Mouse (Mus musculus) lung, postnatal 0 days (tissue): ENCODE data around the gene Dkc1. TPM values are rescaled to one million over a fixed set of nuclear protein-coding genes. Genes with fewer than 3 reads are reported as not detected.

Experiments
- ATAC-seq: fragments of 200-750 bp; cut with Nextera tagmentation; 2 replicates; pipeline ENCODE4 v1.8.0; 2017; ENCODE audit warnings: moderate library complexity
- DNase-seq: peaks from one replicate; pipeline ENCODE4 v3.0.0-alpha.2; 2016; ENCODE audit warnings: low spot score
- H3K27ac ChIP-seq: fragments of 300-500 bp; sonication (generic); 2 replicates; pipeline ENCODE4 v1.5.1; 2014; ENCODE audit warnings: antibody characterized with exemption, mild to moderate bottlenecking, low read length, mixed read lengths
- H3K27me3 ChIP-seq: fragments of 300-500 bp; sonication (generic); replicated peaks from 2 replicates; pipeline ENCODE4 v1.6.1; 2014; ENCODE audit warnings: low read length, mixed read lengths; ENCODE audit not compliant: insufficient read depth
- H3K36me3 ChIP-seq: fragments of 300-500 bp; sonication (generic); 2 replicates; pipeline ENCODE4 v1.6.1; 2014; ENCODE audit warnings: low read length, mixed read lengths; ENCODE audit not compliant: insufficient read depth
- H3K4me1 ChIP-seq: fragments of 300-500 bp; sonication (generic); 2 replicates; pipeline ENCODE4 v1.6.1; 2014; ENCODE audit warnings: antibody characterized with exemption, low read depth, low read length, mixed read lengths; ENCODE audit not compliant: insufficient read depth
- H3K4me2 ChIP-seq: fragments of 300-500 bp; sonication (generic); replicated peaks from 2 replicates; pipeline ENCODE4 v1.6.1; 2014; ENCODE audit warnings: low read depth, mild to moderate bottlenecking, low read length, moderate library complexity, mixed read lengths
- H3K4me3 ChIP-seq: fragments of 300-500 bp; sonication (generic); 2 replicates; pipeline ENCODE4 v1.5.1; 2014; ENCODE audit warnings: low read depth, low read length
- H3K9ac ChIP-seq: fragments of 300-500 bp; sonication (generic); replicated peaks from 2 replicates; pipeline ENCODE4 v1.6.1; 2014; ENCODE audit warnings: low read depth, mild to moderate bottlenecking
- H3K9me3 ChIP-seq: fragments of 300-500 bp; sonication (generic); 2 replicates; pipeline ENCODE4 v1.6.1; 2016; ENCODE audit warnings: low read length, mixed read lengths
- CTCF ChIP-seq: IDR thresholded peaks from 2 replicates; pipeline ENCODE4 v1.5.1; 2016; ENCODE audit warnings: antibody characterized with exemption, mild to moderate bottlenecking
- EP300 ChIP-seq: IDR thresholded peaks from 2 replicates; pipeline ENCODE4 v1.6.1; 2016; ENCODE audit warnings: antibody characterized with exemption, mild to moderate bottlenecking, control low read depth
- WGBS: fragments of 180-500 bp; shearing (Covaris S2); extraction: QIAGEN DNeasy Blood & Tissue Kit; methylation state at CpG from one replicate; pipeline ENCODE4 v1.1.7; 2014; 5-methylcytosine and 5-hydroxymethylcytosine counted together
- polyA plus RNA-seq: library from polyadenylated mRNA; unstranded; fragments of >200 nt; fragmentation: Nextera tagmentation; extraction: Ambion mirVana; gene quantifications from 2 replicates; pipeline ENCODE4 v1.2.1, GENCODE M21; 2015

The Dkc1 gene
- polyA plus RNA-seq, 1 experiment from 2014 or later, result 28.8 TPM

GRCm38 (mm10) chrX:75115550-75115949 lies 19.9 kb downstream of the Dkc1 start:
- ATAC-seq (no peak), DNase-seq (no peak)
- no peak for TF ChIP-seq EP300
- TF ChIP-seq CTCF, result no peak

GRCm38 (mm10) chrX:75125606-75126005 lies 30.0 kb downstream of the Dkc1 start:
- ATAC-seq, result no peak
- Histone ChIP-seq H3K9ac (no peak overlapping the region), H3K4me1 (no peaks in the 10 kb centered on the region), H3K4me3 (no peak overlapping the region), H3K27ac (no peak overlapping the region), H3K36me3 (no peaks in the 10 kb centered on the region), H3K9me3 (no peaks in the 10 kb centered on the region), H3K4me2 (no peak overlapping the region), H3K27me3 (no peaks in the 10 kb centered on the region)
- TF ChIP-seq EP300 (no peak), CTCF (no peak)
- WGBS, result 84% methylated on average over 3 of the region's 3 CpGs
- no peak for DNase-seq

More at GRCm38 (mm10) chrX:75115550-75115949, 19.9 kb downstream of the Dkc1 start:
- H3K27ac ChIP-seq, result no peak overlapping the region
- no peaks in the 10 kb centered on the region for H3K27me3 ChIP-seq
- H3K4me2 ChIP-seq, result no peak overlapping the region
- H3K4me1 ChIP-seq, result no peaks in the 10 kb centered on the region
- no peaks in the 10 kb centered on the region for H3K9me3 ChIP-seq
- H3K4me3 ChIP-seq, result no peak overlapping the region
- no peak overlapping the region for H3K9ac ChIP-seq
- peaks cover 4% of the 10 kb centered on the region; the same call in 1 of the 2 replicates for H3K36me3 ChIP-seq

GRCm38 (mm10) chrX:75126893-75127292 lies 31.2 kb downstream of the Dkc1 start:
- Histone ChIP-seq H3K4me2 (no peak overlapping the region), H3K9me3 (no peaks in the 10 kb centered on the region), H3K9ac (no peak overlapping the region), H3K27ac (no peak overlapping the region), H3K4me3 (no peak overlapping the region), H3K27me3 (no peaks in the 10 kb centered on the region), H3K36me3 (no peaks in the 10 kb centered on the region), H3K4me1 (no peaks in the 10 kb centered on the region)
- DNase-seq (peak; percentile 11), ATAC-seq (no peak)
- TF ChIP-seq CTCF (no peak), EP300 (no peak)

- Histone ChIP-seq H3K9me3 (no peaks in the 10 kb centered on the region), H3K4me1 (no peaks in the 10 kb centered on the region), H3K4me2 (0 out of 2 replicates have a peak overlapping the region, but pooled peaks have one; percentile 6), H3K9ac (no peak overlapping the region), H3K4me3 (no peak overlapping the region), H3K27me3 (no peaks in the 10 kb centered on the region), H3K36me3 (no peaks in the 10 kb centered on the region), H3K27ac (no peak overlapping the region)
- TF ChIP-seq EP300 (no peak), CTCF (no peak)
- DNase-seq, result peak; percentile 48
- no peak for ATAC-seq
These were observed 32.8 kb downstream of the Dkc1 start for GRCm38 (mm10) chrX:75128333-75128980.

GRCm38 (mm10) chrX:75129474-75129873 lies 33.8 kb downstream of the Dkc1 start:
- Histone ChIP-seq H3K4me2 (0 out of 2 replicates have a peak overlapping the region, but pooled peaks have one; percentile 47), H3K36me3 (no peaks in the 10 kb centered on the region), H3K27ac (no peak overlapping the region), H3K4me1 (no peaks in the 10 kb centered on the region), H3K27me3 (no peaks in the 10 kb centered on the region), H3K9me3 (no peaks in the 10 kb centered on the region), H3K9ac (no peak overlapping the region), H3K4me3 (no peak overlapping the region)
- ATAC-seq, result no peak
- WGBS, result 36% methylated on average over 2 of the region's 2 CpGs
- DNase-seq, result no peak
- no peak for TF ChIP-seq EP300
- TF ChIP-seq CTCF, result no peak

GRCm38 (mm10) chrX:75130467-75131160 lies 35.0 kb downstream of the Dkc1 start, which contains the start of gene Mpp1:
Gene Mpp1 (minus strand): TSS chrX:75131016.
- Histone ChIP-seq H3K27me3 (no peaks in the 10 kb centered on the region), H3K9me3 (no peaks in the 10 kb centered on the region), H3K4me3 (peak within 1 kb of the TSS; percentile 56), H3K4me1 (no peaks in the 10 kb centered on the region), H3K4me2 (peak within 1 kb of the TSS; percentile 47), H3K27ac (peak within 1 kb of the TSS; percentile 73), H3K36me3 (no peaks in the 10 kb centered on the region), H3K9ac (peak within 1 kb of the TSS; percentile 49)
- DNase-seq, result peak; percentile 90
- ATAC-seq, result peak; percentile 99
- TF ChIP-seq EP300 (no peak), CTCF (no peak)
- whole genome bisulfite sequencing, result 18% methylated on average over 31 of the region's 36 CpGs
